Mouse (Mus musculus): ENCODE data around the gene Klk10.

The Klk10 gene

GRCm38 (mm10) chr7:43796355-43796754 lies 15.5 kb downstream of the Klk10 start:
- DNase-seq (ENCODE audit: low read depth, low spot score), result no peak

DNA sequence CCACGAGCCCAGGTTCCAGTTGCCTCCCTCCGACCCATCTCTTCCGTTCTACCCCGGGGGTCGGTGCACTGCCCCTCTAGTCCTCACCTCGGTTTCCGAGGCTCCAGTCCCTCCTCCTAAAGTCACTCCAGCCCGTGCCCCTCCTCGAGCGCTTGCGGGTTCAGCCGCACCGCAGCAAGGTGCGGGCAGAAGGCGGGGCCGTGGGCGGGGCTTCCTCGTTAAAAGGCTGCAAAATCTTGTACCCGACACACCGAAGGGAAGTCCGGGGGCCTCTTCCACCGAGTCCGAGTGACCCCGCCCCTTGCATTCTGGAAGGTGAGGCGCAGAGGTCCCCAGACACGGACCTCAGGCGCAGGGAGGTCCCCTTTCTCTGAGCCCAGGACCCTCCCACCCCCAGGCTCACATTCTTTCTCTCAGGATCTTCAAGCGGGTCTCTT lies 16.5 kb downstream of the Klk10 start, which contains the start of gene Klk8:
Gene Klk8 (plus strand): TSS at position 245 of the 437 bp plus-strand sequence.
- DNase-seq (ENCODE audit: low read depth, low spot score), result no peak

DNA sequence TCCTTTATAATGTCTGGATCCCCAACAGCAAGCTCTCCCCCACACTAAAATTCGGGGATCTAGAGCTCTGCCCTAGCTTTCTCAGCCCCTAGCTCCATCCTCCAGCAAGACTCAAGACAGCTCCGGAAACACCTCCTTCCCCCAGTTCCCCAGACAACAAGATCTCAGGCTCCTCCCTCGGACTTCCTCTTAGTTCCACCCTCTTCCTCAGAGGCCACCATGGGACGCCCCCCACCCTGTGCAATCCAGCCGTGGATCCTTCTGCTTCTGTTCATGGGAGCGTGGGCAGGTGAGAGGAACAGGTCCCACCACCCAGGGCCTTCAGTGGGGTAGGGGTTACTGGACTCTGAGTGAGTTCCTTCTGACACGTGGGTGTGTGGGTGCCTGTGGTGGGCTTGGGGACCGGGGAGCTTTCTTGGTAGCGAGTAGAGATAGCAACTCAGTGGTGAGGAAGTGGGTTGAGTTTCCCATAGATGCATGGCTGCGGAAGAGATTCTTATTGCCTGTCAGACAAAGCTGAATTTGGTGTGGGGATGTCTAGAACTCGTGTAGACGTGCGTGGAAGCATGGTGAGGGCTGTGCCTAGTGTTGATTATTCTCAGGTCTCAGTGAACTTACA lies 17.1 kb downstream of the Klk10 start:
- DNase-seq (ENCODE audit: low read depth, low spot score), result no peak

- DNase-seq (ENCODE audit: low read depth, low spot score), result no peak
Observed at GRCm38 (mm10) chr7:43799876-43800275, 19.0 kb downstream of the Klk10 start.

- DNase-seq (ENCODE audit: low read depth, low spot score), result no peak
Observed at GRCm38 (mm10) chr7:43810994-43811393, 30.2 kb downstream of the Klk10 start, which contains the start of gene Klk7. TSS of gene Klk7 (plus strand) at chr7:43811294.

DNA sequence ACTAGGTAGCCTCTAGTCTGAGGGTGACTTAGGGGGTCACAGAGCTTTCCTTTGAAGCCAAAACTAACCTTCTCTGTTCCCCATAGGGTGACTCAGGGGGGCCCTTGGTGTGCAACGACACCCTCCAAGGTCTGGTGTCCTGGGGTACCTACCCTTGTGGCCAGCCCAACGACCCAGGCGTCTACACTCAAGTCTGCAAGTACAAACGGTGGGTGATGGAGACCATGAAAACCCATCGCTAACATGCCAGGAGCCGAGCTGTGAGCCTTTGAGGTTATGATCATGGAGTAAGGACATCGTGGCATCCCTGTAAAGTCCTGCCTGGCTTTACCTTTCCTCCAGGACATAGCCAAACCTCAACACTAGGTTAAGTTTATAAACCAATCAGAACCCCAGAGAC lies 34.4 kb downstream of the Klk10 start:
- DNase-seq (ENCODE audit: low read depth, low spot score), result no peak

DNA sequence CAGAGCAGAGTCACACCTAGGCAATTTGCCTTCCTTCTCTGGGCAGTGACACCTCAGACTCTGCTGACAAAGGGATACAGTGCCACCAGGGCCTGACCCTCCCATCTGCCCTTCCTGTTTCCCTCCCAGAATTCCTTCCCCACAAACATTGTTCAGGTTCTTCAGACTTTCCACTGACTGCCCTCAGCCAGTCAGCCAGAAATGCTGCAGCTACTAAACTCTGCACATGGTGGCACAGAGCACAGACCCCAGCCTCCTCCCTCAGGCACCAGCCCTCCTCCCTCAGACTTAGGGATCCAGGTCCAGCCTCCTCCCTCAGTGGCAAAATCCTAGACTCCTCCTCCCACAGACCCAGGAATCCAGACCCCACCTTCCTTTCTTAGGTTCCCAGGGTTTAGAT lies 35.9 kb downstream of the Klk10 start:
- DNase-seq (ENCODE audit: low read depth, low spot score), result no peak

- no peak for DNase-seq (ENCODE audit: low read depth, low spot score)
Observed at GRCm38 (mm10) chr7:43821581-43821980, 40.7 kb downstream of the Klk10 start.

DNA sequence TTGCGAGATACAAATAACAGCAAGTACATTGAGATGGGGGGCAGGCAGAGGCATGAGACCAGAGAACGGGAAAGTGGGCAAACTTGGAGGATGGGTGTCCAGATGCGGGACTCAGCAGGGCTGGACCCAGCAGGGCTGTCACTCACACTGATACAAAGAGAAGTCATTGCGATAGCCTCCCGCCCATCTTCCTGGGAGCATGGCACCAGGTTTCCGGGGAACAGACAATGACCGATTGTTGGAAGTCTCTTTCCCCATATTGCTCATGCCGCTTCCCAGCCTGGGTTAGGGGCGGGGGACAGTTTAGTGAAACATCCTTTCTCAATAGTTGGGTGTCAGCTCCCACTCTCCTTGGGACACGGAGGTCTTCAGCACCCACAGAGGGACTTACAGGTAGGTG lies 43.4 kb downstream of the Klk10 start, which contains the start of gene Klk6:
Gene Klk6 (plus strand): TSS at position 301 of the 400 bp plus-strand sequence.
- DNase-seq (ENCODE audit: low read depth, low spot score), result no peak

DNA sequence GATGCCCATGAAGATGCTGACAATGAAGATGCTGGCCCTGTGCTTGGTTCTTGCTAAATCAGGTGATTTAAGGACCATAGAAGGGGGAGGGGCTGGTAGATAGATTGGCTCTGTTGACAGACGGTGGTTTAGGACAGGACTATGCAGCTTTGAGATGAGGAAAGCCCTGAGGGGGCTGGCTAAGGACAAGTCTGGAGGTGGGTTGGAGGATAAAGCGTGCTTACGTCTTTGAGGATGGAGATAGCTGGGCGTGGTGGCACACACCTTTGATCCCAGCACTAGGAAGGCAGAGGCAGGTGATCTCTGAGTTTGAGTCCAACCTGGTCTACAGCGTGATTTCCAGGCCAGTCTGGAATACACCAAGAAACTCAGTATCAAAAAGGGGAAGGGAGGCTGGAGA lies 45.2 kb downstream of the Klk10 start:
- no peak for DNase-seq (ENCODE audit: low read depth, low spot score)

DNA sequence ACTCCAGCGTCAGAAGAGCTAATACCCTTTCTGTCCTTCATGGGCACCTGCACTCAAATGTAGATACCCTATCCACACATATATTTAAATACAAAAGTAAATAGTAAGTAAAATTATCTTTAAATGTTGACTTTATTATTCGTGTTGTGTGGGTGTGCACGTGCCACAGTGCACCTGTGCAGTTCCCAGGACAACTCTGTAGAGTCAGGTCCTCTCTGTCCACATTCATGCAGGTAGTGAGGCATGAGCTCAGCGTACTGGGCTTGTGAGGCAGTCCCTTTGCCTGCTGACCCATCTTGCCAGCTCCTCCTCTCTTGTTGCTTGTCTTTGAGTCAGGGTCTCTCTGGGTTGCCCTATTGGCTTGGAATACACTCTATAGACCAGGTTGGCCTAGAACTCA lies 46.9 kb downstream of the Klk10 start:
- DNase-seq (ENCODE audit: low read depth, low spot score), result no peak

GRCm38 (mm10) chr7:43829006-43829405 lies 48.2 kb downstream of the Klk10 start:
- no peak for DNase-seq (ENCODE audit: low read depth, low spot score)
